Mouse (Mus musculus) left cerebral cortex, adult 11 months (tissue): ENCODE data around the gene Kars.

Source experiments
- DNase-seq: peaks from one replicate; pipeline ENCODE4 v3.0.0; 2022; ENCODE audit warnings: low spot score

Kars gene

DNA sequence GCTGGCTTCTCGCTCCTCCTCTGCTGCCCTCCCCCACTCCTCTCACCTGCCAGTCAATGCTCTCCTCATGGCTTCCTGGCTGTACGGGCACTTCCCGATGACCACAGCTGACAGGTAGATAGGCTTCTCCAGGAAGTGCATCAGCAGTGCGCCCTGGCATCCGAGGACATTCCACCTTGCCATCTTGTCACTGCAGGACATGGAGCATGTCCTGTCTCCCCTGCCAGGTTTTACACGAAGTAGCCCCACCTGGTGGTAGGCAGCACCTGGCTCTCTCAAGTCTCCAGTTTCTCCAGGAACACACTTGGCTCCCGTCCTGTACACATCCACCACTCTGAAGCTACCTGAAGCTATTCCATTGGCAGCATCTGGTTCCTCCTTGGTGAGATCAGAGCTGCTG is 29.0 kb downstream of the Kars start:
- no peak for DNase-seq

- no peak for DNase-seq
Measured at GRCm38 (mm10) chr8:111978147-111978546, 33.0 kb downstream of the Kars start.

- DNase-seq, result no peak
Measured at GRCm38 (mm10) chr8:111976326-111976725, 34.8 kb downstream of the Kars start.

DNA sequence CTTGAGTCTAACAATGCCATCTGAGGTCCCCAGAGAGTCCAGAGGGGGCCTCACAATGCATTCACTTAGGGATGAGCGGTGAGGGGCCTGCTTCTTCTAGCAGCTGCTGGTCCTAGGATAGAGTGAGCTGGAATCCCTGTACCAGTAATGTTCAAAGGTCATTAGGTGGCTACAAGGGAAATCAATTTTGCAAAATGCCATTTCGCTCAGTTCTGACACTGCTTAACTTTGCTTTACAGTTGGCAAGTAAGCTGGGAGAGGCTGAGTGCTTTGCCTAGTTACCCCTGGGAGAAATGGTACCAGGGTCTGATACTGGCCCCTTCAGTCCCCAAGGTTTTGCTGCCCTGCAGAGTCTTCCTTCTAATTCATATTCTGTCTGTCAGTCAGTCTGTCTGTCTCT is 35.4 kb downstream of the Kars start:
- DNase-seq, result no peak

GRCm38 (mm10) chr8:111974138-111974537 is 37.0 kb downstream of the Kars start:
- DNase-seq, result no peak

DNA sequence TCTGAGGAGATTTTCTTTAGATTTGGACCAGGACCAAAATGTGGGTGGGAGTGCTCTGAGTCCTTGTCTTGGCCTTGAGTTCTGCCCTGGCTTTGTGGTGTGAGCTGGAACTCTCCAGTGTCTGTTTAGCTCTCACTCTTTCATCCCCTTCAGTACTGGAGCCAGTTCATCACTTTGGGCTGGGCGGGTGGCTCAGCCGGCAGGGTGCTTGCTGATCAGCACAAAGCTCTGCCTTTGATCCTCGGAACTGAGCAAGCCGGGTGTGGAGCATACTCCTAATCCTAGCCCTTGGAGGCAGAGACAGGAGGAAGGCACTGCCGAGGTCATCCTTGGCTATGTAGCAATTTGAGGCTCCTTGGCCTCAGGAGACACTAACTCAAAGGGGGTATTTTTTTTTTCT is 42.1 kb downstream of the Kars start:
- DNase-seq, result no peak

GRCm38 (mm10) chr8:111968541-111968940 is 42.6 kb downstream of the Kars start:
- DNase-seq, result no peak

GRCm38 (mm10) chr8:111967246-111967870 is 43.8 kb downstream of the Kars start:
- DNase-seq, result no peak

DNA sequence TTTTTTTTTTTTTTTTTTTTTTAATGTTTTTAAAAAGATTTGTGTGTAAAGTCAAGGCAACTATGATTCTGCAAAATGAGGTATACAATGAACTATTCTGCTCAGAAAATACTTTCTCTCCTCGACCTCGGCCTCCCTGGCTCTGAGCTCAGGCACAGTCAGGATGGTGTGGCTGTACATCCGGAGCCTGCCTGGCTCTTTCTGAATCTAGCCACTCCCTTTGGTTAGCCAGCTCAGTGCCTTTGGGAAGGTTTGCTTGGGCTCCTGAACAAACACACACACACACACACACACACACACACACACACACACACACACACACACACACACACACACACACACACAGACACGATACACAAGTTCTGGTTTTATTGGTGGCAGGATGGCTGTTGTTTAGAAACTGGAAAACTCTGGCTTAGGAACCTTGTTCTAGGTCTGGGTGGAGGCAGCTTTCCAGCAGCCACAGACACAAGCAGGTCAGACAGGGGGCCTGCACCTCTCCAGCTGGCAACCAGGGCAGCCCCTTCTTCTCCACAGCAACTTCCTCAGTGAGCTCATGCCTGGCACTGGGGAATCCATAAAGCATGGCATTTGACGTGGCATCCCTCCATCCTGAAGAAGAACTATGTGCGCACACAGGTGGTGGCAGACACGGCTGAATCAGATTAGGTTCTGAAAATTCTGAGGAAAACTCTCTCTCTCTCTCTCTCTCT is 46.1 kb downstream of the Kars start:
- no peak for DNase-seq

GRCm38 (mm10) chr8:111964351-111964750 is 46.8 kb downstream of the Kars start:
- no peak for DNase-seq

DNA sequence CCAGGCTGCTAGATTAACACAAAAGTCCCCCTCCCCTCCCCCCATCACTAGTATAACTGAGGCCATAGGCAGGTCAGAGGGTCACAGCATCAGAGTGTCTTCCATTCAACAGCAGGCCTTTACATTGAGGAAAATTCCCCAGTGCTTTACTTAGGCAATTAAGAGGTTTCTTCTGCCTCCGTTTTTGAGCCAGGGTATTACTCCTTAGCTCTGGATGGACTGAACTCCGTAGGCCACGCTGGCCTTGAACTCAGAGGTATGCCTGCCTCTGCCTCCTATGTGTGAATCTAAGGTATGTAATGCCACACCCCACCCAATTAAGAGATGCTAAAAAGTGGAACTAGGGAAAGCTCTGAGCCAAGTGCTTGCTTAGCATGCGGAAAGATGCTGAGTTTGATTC is 47.6 kb downstream of the Kars start:
- DNase-seq, result no peak

- no peak for DNase-seq
Measured at GRCm38 (mm10) chr8:111963091-111963490, 48.0 kb downstream of the Kars start.

DNA sequence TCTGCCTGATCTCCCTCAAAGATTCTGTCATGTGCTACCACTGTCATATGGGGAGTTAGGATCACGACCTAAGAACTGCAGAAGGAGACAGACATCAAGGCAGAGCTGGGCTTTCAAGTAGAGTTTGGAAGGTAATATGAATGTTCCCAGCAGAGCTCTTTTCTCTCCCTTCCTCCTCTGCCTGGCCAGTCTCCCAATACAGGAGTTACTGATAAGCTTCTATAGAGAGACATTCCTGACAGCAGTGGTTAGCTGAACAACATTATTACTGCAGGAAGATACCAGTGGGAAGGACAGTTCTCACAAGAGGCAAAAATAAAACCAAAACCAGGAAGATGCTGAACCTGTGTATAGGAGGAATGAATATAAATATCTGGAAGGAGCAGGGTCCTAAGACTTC is 48.5 kb downstream of the Kars start:
- no peak for DNase-seq

- no peak for DNase-seq
Measured at GRCm38 (mm10) chr8:111961330-111961729, 49.8 kb downstream of the Kars start.

DNA sequence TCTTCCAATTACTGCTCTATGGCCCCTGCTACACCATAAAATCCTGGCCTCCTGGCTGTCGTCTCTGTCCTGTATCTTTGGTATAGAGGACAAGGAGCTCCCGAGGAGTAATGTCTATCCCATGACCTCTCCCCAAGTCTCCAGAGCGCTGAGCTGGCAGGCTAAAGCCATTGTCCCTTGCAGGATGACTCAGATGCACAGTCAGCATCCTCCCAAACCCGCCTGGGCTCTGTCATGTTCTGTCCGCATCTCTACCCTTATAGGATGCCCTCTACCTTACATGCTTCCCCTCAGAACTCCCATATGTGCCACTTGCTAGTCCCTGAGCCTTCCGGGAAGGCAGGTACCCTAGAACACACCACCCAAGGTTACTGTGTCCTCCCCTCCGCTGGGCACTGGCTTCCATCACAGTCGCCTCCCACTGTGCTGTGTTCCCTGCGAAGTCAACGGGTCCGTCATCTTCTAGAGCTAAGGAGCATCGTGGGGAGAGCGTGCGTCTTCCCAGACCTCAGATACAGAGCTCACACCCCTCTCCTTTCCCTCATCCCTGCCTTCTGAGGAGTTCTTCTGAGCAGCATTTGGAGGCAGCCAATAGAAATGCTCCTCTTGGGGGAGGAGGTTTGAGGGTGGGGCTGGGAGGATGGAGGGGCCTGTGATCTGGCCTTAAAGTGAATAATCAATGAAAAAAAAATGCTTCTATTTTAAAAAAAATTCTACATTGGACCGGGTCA is 50.4 kb downstream of the Kars start:
- no peak for DNase-seq

DNA sequence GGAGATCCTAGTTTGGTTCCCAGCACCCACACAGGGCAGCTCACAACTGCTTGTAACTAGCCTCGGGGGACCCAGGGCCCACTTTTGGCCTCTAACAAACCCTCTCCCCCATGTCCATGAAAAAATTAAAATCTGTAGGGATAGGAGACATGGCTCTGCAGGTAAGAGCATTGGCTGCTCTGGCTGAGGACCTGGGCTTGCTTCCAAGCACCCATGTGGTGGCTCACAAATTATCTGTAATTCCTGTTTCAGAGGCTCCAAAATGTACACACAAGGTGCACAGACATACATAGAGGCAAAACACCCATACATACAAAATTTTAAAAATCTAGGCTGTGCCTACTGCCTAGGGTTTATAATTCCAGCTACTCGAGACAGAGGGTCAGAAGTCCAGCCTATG is 53.9 kb downstream of the Kars start:
- DNase-seq, result no peak

- no peak for DNase-seq
Measured at GRCm38 (mm10) chr8:111955879-111956278, 55.2 kb downstream of the Kars start.

GRCm38 (mm10) chr8:111954844-111955594 is 56.1 kb downstream of the Kars start:
- no peak for DNase-seq

- DNase-seq, result no peak
Measured at GRCm38 (mm10) chr8:111951936-111952335, 59.2 kb downstream of the Kars start.

GRCm38 (mm10) chr8:111951317-111951716 is 59.8 kb downstream of the Kars start:
- DNase-seq, result peak; percentile 37

DNA sequence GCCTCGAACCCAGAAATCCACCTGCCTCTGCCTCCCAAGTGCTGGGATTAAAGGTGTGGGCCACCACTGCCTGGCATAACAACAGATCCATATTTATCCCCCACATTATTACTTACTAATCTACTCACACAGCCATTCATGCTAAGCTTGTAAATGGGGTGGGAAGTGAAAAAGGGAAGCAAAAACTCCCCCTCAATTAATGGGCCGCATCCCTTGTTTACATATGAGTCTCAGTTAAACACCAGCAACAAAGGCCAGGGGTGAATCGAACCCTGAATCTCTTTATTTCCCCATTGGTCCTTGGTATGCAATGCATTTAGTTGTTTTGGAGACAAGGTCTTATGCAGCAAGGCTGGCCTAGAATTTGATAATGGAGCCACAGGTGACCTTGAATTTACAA is 60.3 kb downstream of the Kars start:
- DNase-seq, result no peak

DNA sequence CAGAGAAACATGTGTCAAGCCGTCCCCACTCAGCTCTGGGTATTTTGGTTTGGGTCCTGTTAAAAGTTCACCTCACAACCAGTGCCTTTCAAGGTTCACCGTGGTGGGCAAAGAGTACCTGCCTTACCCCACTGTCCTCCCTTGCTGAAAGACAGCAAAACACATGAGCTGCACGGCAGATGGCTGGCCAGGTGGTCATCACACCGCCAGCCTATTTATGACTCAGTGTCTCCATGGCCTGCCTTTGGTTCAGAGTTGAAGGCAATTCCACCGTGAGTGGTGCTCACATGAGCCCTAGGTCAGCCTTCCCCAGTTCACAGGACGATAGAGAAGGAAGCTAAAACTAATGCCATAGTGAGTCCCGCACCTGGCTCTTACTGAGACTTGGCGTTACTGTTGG is 63.2 kb downstream of the Kars start:
- DNase-seq, result no peak

GRCm38 (mm10) chr8:111947144-111947543 is 64.0 kb downstream of the Kars start:
- no peak for DNase-seq
